24 mouse cellular contexts compared by ENCODE assay signal in the genomic region with DNA sequence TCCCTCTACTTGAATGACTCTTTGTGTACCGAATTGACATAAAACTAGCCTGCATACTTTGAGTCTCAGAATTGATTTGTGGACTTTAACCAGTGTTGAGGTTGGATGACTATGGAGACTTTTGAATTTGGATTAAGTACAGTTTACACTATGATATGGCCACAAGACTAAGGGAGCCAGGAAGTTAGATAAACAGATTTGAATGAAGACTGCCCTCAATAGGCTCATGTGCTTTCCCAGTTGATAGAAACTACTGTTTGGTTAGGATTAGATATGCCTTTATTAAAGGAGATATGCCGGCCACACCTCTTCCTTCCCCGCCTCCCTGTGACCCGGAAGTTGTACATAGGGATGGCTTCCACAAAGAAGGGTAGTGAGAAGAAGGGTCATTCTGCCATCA. TPM values are rescaled to one million over a fixed set of nuclear protein-coding genes. Genes with fewer than 3 reads are reported as not detected.
"Had no signal": no experiment of that assay in that cellular context is flagged by ENCODE, and none has a peak within 500 bp of the region (broad histone marks: within the 10 kb centered on the region; RNA-seq: fewer than 3 reads in every experiment).

No protein-coding gene starts in this region.

- H3K9ac ChIP-seq: liver, embryonic 15.5 days; lung, embryonic 14.5 days; midbrain, embryonic 12.5 days; neural tube, embryonic 13.5 days; neural tube, embryonic 15.5 days had no signal

- H3K36me3 ChIP-seq: liver, embryonic 15.5 days; midbrain, embryonic 10.5 days; midbrain, embryonic 12.5 days; neural tube, embryonic 13.5 days; neural tube, embryonic 15.5 days had no signal

- DNase-seq: lung, adult 18-20 months; lung, embryonic 14.5 days; lung, postnatal 10 days; lung, postnatal 4 days; midbrain, embryonic 14.5 days; retina, postnatal 1 day; right cerebral cortex, adult 18-20 months; right cerebral cortex, postnatal 25 days; thymus, adult 2 months; thymus, postnatal 25 days; thymus, postnatal 4 days had no signal

- H3K9me3 ChIP-seq: liver, embryonic 15.5 days; midbrain, embryonic 10.5 days; midbrain, embryonic 12.5 days; neural tube, embryonic 13.5 days; neural tube, embryonic 15.5 days had no signal

- H3K4me3 ChIP-seq: liver, embryonic 15.5 days; midbrain, embryonic 10.5 days; midbrain, embryonic 12.5 days; myocyte; neural tube, embryonic 13.5 days; neural tube, embryonic 15.5 days had no signal

- ATAC-seq: midbrain, embryonic 16.5 days had no signal

- H3K27me3 ChIP-seq: liver, embryonic 15.5 days; midbrain, embryonic 12.5 days; neural tube, embryonic 13.5 days; neural tube, embryonic 15.5 days had no signal

- H3K4me2 ChIP-seq: liver, embryonic 11.5 days; liver, embryonic 15.5 days; lung, embryonic 14.5 days; midbrain, embryonic 12.5 days; neural tube, embryonic 13.5 days; neural tube, embryonic 15.5 days had no signal

- H3K27ac ChIP-seq: midbrain, embryonic 10.5 days; midbrain, embryonic 12.5 days; neural tube, embryonic 13.5 days; neural tube, embryonic 15.5 days had no signal

RNA-seq across cellular contexts. Expression of gene Gm11027, which starts 0.4 kb away (rescaled TPM):
- polyA plus RNA-seq: liver, embryonic 11.5 days; liver, embryonic 15.5 days; lung, embryonic 14.5 days; lung, embryonic 16.5 days; midbrain, embryonic 10.5 days; midbrain, embryonic 12.5 days; midbrain, embryonic 14.5 days; midbrain, embryonic 16.5 days; myocyte; neural tube, embryonic 11.5 days; neural tube, embryonic 13.5 days; neural tube, embryonic 15.5 days; spleen, adult 2 months; testis, adult 2 months; thymus, adult 2 months; urinary bladder, adult 2 months had no signal
